Mouse (Mus musculus) left cerebral cortex, adult 2 months (tissue): Measurements from ENCODE around the gene Simc1. TPM values are rescaled to one million over a fixed set of nuclear protein-coding genes. Genes with fewer than 3 reads are reported as not detected.
A peak's percentile ranks its signal among the peaks of the same experiment; 100 is the strongest.
"Not testable (repeated sequence)": the region's sequence is repeated elsewhere in the genome, so short reads cannot be mapped to it uniquely, and the experiment has no call there.

Experiments used
- DNase-seq, 2 experiments: peaks; one replicate each; pipeline ENCODE4 v3.0.0; 2021 to 2022; ENCODE audit warnings: low spot score in 2 of 2, mixed read lengths in 1 of 2; ENCODE audit errors: extremely low spot score in 1 of 2
- H3K27ac ChIP-seq: fragments of 200-600 bp; 2 replicates; pipeline ENCODE4 v1.8.1; 2022
- H3K4me3 ChIP-seq: fragments of 200-600 bp; 2 replicates; pipeline ENCODE4 v1.8.1; 2022
- CTCF ChIP-seq: fragments of 200-600 bp; IDR thresholded peaks from 2 replicates; pipeline ENCODE4 v1.8.1; 2022; ENCODE audit warnings: antibody characterized with exemption, mild to moderate bottlenecking, moderate library complexity
- intact Hi-C: fragments of 180-260 bp; cut with DNase I; formaldehyde crosslinking; loops from one replicate; pipeline ENCODE4 v1.15.1; 2025
- total RNA-seq, 2 experiments: library from RNA; stranded (reverse); gene quantifications; 2 replicates each; pipeline ENCODE4 v1.2.3; 2021

Simc1 gene
- total RNA-seq, 2 experiments from 2014 or later = 16.0 TPM

GRCm38 (mm10) chr13:54491381-54491780 is 12.2 kb upstream of the Simc1 start:
- DNase-seq = no peak
- intact Hi-C loops = no loop called here
- no peak overlapping the region for H3K4me3 ChIP-seq
- no peak for TF ChIP-seq CTCF
- H3K27ac ChIP-seq = no peak overlapping the region

GRCm38 (mm10) chr13:54499551-54499950 is 4.0 kb upstream of the Simc1 start:
- H3K27ac ChIP-seq, intact Hi-C loops, DNase-seq, H3K4me3 ChIP-seq: not testable (repeated sequence)

- DNase-seq = no peak
- no peak overlapping the region for H3K27ac ChIP-seq
- intact Hi-C loops = no loop called here
- TF ChIP-seq CTCF = no peak
- H3K4me3 ChIP-seq = no peak overlapping the region
These were observed 2.2 kb upstream of the Simc1 start for GRCm38 (mm10) chr13:54501352-54501751.

GRCm38 (mm10) chr13:54501957-54502690 is 1.5 kb upstream of the Simc1 start:
- no peak for DNase-seq
- Histone ChIP-seq H3K27ac (no peak overlapping the region), H3K4me3 (no peak overlapping the region)
- no peak for TF ChIP-seq CTCF
- intact Hi-C loops = no loop called here

GRCm38 (mm10) chr13:54503278-54503603 is 338 bp upstream of the Simc1 start:
- intact Hi-C loops = no loop called here
- no peak for DNase-seq
- H3K27ac ChIP-seq = peak overlapping the region; percentile 32; the same call in 1 of the 2 replicates
- no peak for TF ChIP-seq CTCF
- H3K4me3 ChIP-seq = peak overlapping the region; percentile 91

- DNase-seq = no peak
- no peak for TF ChIP-seq CTCF
- intact Hi-C loops = no loop called here
- peak overlapping the region; percentile 78 for H3K27ac ChIP-seq
- H3K4me3 ChIP-seq = peak overlapping the region; percentile 91
These were observed 1.2 kb downstream of the Simc1 start for GRCm38 (mm10) chr13:54504611-54505260.

GRCm38 (mm10) chr13:54505920-54506319 is 2.3 kb downstream of the Simc1 start:
- no peak for DNase-seq
- Histone ChIP-seq H3K27ac (no peak overlapping the region), H3K4me3 (no peak overlapping the region)
- no peak for TF ChIP-seq CTCF
- intact Hi-C loops = no loop called here

GRCm38 (mm10) chr13:54520221-54520620 is 16.6 kb downstream of the Simc1 start:
- no peak for DNase-seq
- TF ChIP-seq CTCF = peak; percentile 36
- intact Hi-C loops = loop anchor here (5.0 kb wide), 1 partner anchor 53 kb away; the partner anchor contains the start of gene Thoc3
- Histone ChIP-seq H3K4me3 (no peak overlapping the region), H3K27ac (no peak overlapping the region)

- DNase-seq = no peak
- no peak overlapping the region for H3K4me3 ChIP-seq
- intact Hi-C loops = loop anchor here (5.0 kb wide), 1 partner anchor 54 kb away; the partner anchor contains the start of gene Thoc3
- TF ChIP-seq CTCF = no peak
- H3K27ac ChIP-seq = no peak overlapping the region
These were observed 17.6 kb downstream of the Simc1 start for GRCm38 (mm10) chr13:54521181-54521580.

- DNase-seq = no peak
- TF ChIP-seq CTCF = no peak
- intact Hi-C loops = no loop called here
- Histone ChIP-seq H3K27ac (no peak overlapping the region), H3K4me3 (no peak overlapping the region)
These were observed 23.6 kb downstream of the Simc1 start for GRCm38 (mm10) chr13:54527140-54527539.

GRCm38 (mm10) chr13:54532134-54532533 is 28.6 kb downstream of the Simc1 start:
- intact Hi-C loops = no loop called here
- no peak for TF ChIP-seq CTCF

GRCm38 (mm10) chr13:54548036-54548435 is 44.5 kb downstream of the Simc1 start:
- intact Hi-C loops = no loop called here
- no peak overlapping the region for H3K4me3 ChIP-seq
- no peak overlapping the region for H3K27ac ChIP-seq
- no peak for DNase-seq
- no peak for TF ChIP-seq CTCF

More at GRCm38 (mm10) chr13:54532134-54532533, 28.6 kb downstream of the Simc1 start:
- Histone ChIP-seq H3K4me3 (no peak overlapping the region), H3K27ac (no peak overlapping the region)
- no peak for DNase-seq

GRCm38 (mm10) chr13:54556176-54556575 is 52.6 kb downstream of the Simc1 start:
- DNase-seq = no peak
- no peak overlapping the region for H3K4me3 ChIP-seq
- intact Hi-C loops = no loop called here
- no peak for TF ChIP-seq CTCF
- no peak overlapping the region for H3K27ac ChIP-seq
